Mouse (Mus musculus) kidney, postnatal 0 days (tissue): Measurements from ENCODE around the gene Cavin3. TPM values are rescaled to one million over a fixed set of nuclear protein-coding genes. Genes with fewer than 3 reads are reported as not detected.
"Not testable (repeated sequence)": the region's sequence is repeated elsewhere in the genome, so short reads cannot be mapped to it uniquely, and the experiment has no call there.

ENCODE experiments used
- ATAC-seq: fragments of 200-750 bp; cut with Nextera tagmentation; replicated peaks from 2 replicates; pipeline ENCODE4 v1.8.0; 2017; ENCODE audit warnings: low read depth, moderate number of reproducible peaks, moderate TSS enrichment, moderate library complexity; ENCODE audit not compliant: low FRiP score
- DNase-seq: peaks from one replicate; pipeline ENCODE4 v3.0.0-alpha.2; 2016; ENCODE audit warnings: low spot score
- H3K27ac ChIP-seq: fragments of 300-500 bp; sonication (generic); 2 replicates; pipeline ENCODE4 v1.5.1; 2014; ENCODE audit warnings: mild to moderate bottlenecking
- H3K27me3 ChIP-seq: fragments of 300-500 bp; sonication (generic); 2 replicates; pipeline ENCODE4 v1.6.1; 2014; ENCODE audit warnings: low read length, mixed read lengths; ENCODE audit not compliant: insufficient read depth
- H3K36me3 ChIP-seq: fragments of 300-500 bp; sonication (generic); 2 replicates; pipeline ENCODE4 v1.6.1; 2014; ENCODE audit warnings: low read length, mixed read lengths; ENCODE audit not compliant: insufficient read depth
- H3K4me1 ChIP-seq: fragments of 300-500 bp; sonication (generic); replicated peaks from 2 replicates; pipeline ENCODE4 v1.6.1; 2014; ENCODE audit warnings: antibody characterized with exemption, low read length, mixed read lengths; ENCODE audit not compliant: insufficient read depth
- H3K4me2 ChIP-seq: fragments of 300-500 bp; sonication (generic); 2 replicates; pipeline ENCODE4 v1.6.1; 2014; ENCODE audit warnings: mild to moderate bottlenecking, low read length, moderate library complexity, mixed read lengths
- H3K4me3 ChIP-seq: fragments of 300-500 bp; sonication (generic); replicated peaks from 2 replicates; pipeline ENCODE4 v1.5.1; 2014; ENCODE audit warnings: low read depth, low read length
- H3K9ac ChIP-seq: fragments of 300-500 bp; sonication (generic); 2 replicates; pipeline ENCODE4 v1.6.1; 2014; ENCODE audit warnings: low read depth, low read length
- H3K9me3 ChIP-seq: fragments of 300-500 bp; sonication (generic); replicated peaks from 2 replicates; pipeline ENCODE4 v1.6.1; 2016; ENCODE audit warnings: low read length, inconsistent platforms, mixed read lengths
- CTCF ChIP-seq: IDR thresholded peaks from 2 replicates; pipeline ENCODE4 v1.5.1; 2016; ENCODE audit warnings: antibody characterized with exemption, low read depth, mild to moderate bottlenecking, moderate library complexity
- WGBS: fragments of 180-500 bp; shearing (Covaris S2); extraction: QIAGEN DNeasy Blood & Tissue Kit; methylation state at CpG from one replicate; pipeline ENCODE4 v1.1.7; 2014; 5-methylcytosine and 5-hydroxymethylcytosine counted together
- polyA plus RNA-seq: library from polyadenylated mRNA; unstranded; fragments of >200 nt; fragmentation: Nextera tagmentation; extraction: Ambion mirVana; gene quantifications from 2 replicates; pipeline ENCODE4 v1.2.1, GENCODE M21; 2015

Gene Cavin3
- polyA plus RNA-seq, 1 experiment from 2014 or later, result 75.8 TPM

- Histone ChIP-seq H3K9me3 (no peaks in the 10 kb centered on the region), H3K27me3 (no peaks in the 10 kb centered on the region), H3K36me3 (no peaks in the 10 kb centered on the region), H3K4me2 (no peak overlapping the region), H3K9ac (no peak overlapping the region), H3K4me3 (no peak overlapping the region), H3K27ac (no peak overlapping the region), H3K4me1 (peaks cover 8% of the 10 kb centered on the region; the same call in 1 of the 2 replicates)
- DNase-seq, result no peak
- no peak for TF ChIP-seq CTCF
- WGBS, result 85% methylated on average over 1 of the region's 1 CpGs
- no peak for ATAC-seq
These were observed 4.7 kb downstream of the Cavin3 start for GRCm38 (mm10) chr7:105477433-105477700.

DNA sequence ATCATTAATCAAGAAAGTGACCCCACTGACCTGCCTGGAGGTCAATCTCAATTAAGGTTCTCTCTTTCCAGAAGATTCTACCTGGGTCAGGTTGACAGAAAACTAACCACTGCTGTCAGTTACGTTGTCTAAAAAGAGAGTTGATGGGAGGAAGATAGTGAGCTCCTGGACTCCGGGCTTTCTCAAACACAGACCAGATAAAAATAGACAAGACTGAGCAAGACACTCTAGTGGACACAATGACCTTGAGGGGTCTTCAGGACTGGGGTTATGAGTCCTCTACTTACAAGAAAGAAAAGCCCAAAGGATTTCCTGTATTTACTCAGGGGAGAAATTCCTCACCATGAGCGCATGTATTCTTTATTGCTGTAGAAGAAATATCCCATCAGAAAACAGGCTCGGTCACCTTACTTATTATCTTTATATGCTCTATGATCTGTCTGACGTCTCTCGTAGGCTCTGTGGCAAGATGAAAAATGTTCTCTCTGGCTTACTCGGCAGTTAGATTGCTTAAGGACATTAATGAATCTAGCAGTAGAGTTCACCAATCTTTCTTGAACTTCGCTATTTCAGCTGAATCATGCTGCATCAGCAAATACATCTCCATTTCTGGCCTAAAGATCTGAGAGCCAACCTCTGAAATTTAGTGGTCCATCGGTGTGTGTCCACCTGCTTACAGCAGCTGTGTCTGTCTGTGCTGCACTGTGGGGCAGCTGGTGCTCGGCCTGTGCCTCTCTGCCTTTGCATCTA lies 5.2 kb downstream of the Cavin3 start:
- WGBS, result 73% methylated on average over 10 of the region's 10 CpGs
- TF ChIP-seq CTCF, result no peak
- no peaks in the 10 kb centered on the region for H3K9me3 ChIP-seq
- peaks cover 7% of the 10 kb centered on the region; the same call in 1 of the 2 replicates for H3K4me1 ChIP-seq
- H3K4me3 ChIP-seq, result no peak overlapping the region
- DNase-seq (no peak), ATAC-seq (no peak)
- H3K4me2 ChIP-seq, result no peak overlapping the region
- H3K27ac ChIP-seq, result no peak overlapping the region
- H3K36me3 ChIP-seq, result no peaks in the 10 kb centered on the region
- no peak overlapping the region for H3K9ac ChIP-seq
- H3K27me3 ChIP-seq, result no peaks in the 10 kb centered on the region

GRCm38 (mm10) chr7:105475396-105475949 lies 6.6 kb downstream of the Cavin3 start:
- no peaks in the 10 kb centered on the region for H3K27me3 ChIP-seq
- H3K9ac ChIP-seq, result no peak overlapping the region
- no peak overlapping the region for H3K4me2 ChIP-seq
- no peak for TF ChIP-seq CTCF
- H3K4me3 ChIP-seq, result no peak overlapping the region
- DNase-seq (peak; percentile 19), ATAC-seq (no peak)
- no peaks in the 10 kb centered on the region for H3K4me1 ChIP-seq
- no peaks in the 10 kb centered on the region for H3K36me3 ChIP-seq
- H3K27ac ChIP-seq, result no peak overlapping the region
- WGBS, result 75% methylated on average over 7 of the region's 7 CpGs
- H3K9me3 ChIP-seq, result no peaks in the 10 kb centered on the region

DNA sequence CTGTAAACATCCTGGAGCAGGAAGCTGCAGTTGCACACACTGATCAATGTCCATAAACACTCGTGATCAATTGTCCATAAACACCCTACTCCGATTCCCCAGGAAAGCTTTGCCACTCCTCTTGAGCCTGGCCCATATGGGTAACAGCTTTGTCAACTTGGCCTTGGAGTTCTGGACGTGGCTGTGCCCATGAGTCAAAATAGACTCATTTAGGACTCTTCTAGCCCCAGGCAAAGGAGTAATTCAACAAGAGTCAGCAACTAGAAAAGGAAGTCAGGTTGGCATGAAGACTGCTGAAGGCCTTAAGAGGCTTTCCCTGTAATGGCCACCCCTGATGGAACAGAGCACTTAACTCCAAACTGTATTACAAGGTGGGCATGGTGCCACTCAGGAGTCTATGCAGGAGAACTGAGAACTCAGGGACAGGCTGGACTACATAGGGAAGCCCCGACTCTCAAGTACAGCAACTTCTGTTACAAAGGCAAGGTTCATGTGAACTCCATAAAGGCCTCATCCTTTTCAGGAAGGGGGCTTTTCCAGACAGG lies 7.3 kb downstream of the Cavin3 start:
- Histone ChIP-seq H3K4me1 (no peaks in the 10 kb centered on the region), H3K27me3 (no peaks in the 10 kb centered on the region), H3K9me3 (no peaks in the 10 kb centered on the region), H3K36me3 (no peaks in the 10 kb centered on the region), H3K27ac (no peak overlapping the region), H3K4me3 (no peak overlapping the region), H3K9ac (no peak overlapping the region), H3K4me2 (no peak overlapping the region)
- ATAC-seq (no peak), DNase-seq (no peak)
- no peak for TF ChIP-seq CTCF
- WGBS, result 66% methylated on average over 4 of the region's 4 CpGs

- Histone ChIP-seq H3K4me1 (no peaks in the 10 kb centered on the region), H3K9me3 (no peaks in the 10 kb centered on the region), H3K4me2 (no peak overlapping the region), H3K27ac (no peak overlapping the region), H3K36me3 (no peaks in the 10 kb centered on the region), H3K27me3 (no peaks in the 10 kb centered on the region), H3K4me3 (no peak overlapping the region), H3K9ac (no peak overlapping the region)
- TF ChIP-seq CTCF, result peak; percentile 53
- 54% methylated on average over 1 of the region's 1 CpGs for WGBS
- ATAC-seq (no peak), DNase-seq (no peak)
These were observed 9.5 kb downstream of the Cavin3 start for GRCm38 (mm10) chr7:105472607-105473006.

- H3K4me1 ChIP-seq, ATAC-seq, H3K27me3 ChIP-seq, H3K36me3 ChIP-seq, H3K9me3 ChIP-seq, H3K4me2 ChIP-seq, H3K9ac ChIP-seq, H3K27ac ChIP-seq, H3K4me3 ChIP-seq, DNase-seq: not testable (repeated sequence)
- WGBS, result 73% methylated on average over 5 of the region's 5 CpGs
These were observed 16.6 kb downstream of the Cavin3 start for GRCm38 (mm10) chr7:105465505-105465904.
